Mouse (Mus musculus) myocyte (in vitro differentiated cells): ENCODE data around the gene Sds. TPM values are rescaled to one million over a fixed set of nuclear protein-coding genes. Genes with fewer than 3 reads are reported as not detected.

Experiments used
- H3K27me3 ChIP-seq: one replicate; pipeline ENCODE4 v1.6.1; 2011; ENCODE audit not compliant: control insufficient read depth, insufficient read depth, insufficient read length
- H3K36me3 ChIP-seq: one replicate; pipeline ENCODE4 v1.6.1; 2011; ENCODE audit not compliant: control insufficient read depth, insufficient read depth
- H3K4me2 ChIP-seq: one replicate; pipeline ENCODE4 v1.6.1; 2011; ENCODE audit warnings: low read depth, control low read depth
- H3K4me3 ChIP-seq: one replicate; pipeline ENCODE4 v1.5.1; 2011; ENCODE audit warnings: mild to moderate bottlenecking, control low read depth, moderate library complexity
- H3K79me2 ChIP-seq: one replicate; pipeline ENCODE4 v1.6.1; 2011; ENCODE audit not compliant: control insufficient read depth, insufficient read depth
- H3ac ChIP-seq: one replicate; pipeline ENCODE4 v1.6.1; 2011; ENCODE audit not compliant: control insufficient read depth, insufficient read length
- CEBPB ChIP-seq: IDR thresholded peaks from 2 replicates; pipeline ENCODE4 v1.6.1; 2011; ENCODE audit warnings: mild to moderate bottlenecking, moderate library complexity; ENCODE audit not compliant: poor library complexity, insufficient read depth, severe bottlenecking
- E2F4 ChIP-seq: IDR thresholded peaks from one replicate; pipeline ENCODE4 v1.6.1; 2011; ENCODE audit warnings: mild to moderate bottlenecking, control low read depth, moderate library complexity; ENCODE audit not compliant: insufficient read depth
- MAX ChIP-seq: IDR thresholded peaks from one replicate; pipeline ENCODE4 v1.6.1; 2011; ENCODE audit warnings: low read depth, mild to moderate bottlenecking, control low read depth
- MYOD1 ChIP-seq, 3 experiments: IDR thresholded peaks; one replicate each; pipeline ENCODE4 v1.6.1; 2011; ENCODE audit warnings: control low read depth in 2 of 3, low read depth in 2 of 3, mild to moderate bottlenecking in 2 of 3, moderate library complexity in 1 of 3; ENCODE audit not compliant: insufficient read length in 2 of 3, control insufficient read depth in 1 of 3
- MYOG ChIP-seq, 3 experiments: IDR thresholded peaks; one replicate each; pipeline ENCODE4 v1.6.1; 2011; ENCODE audit warnings: control low read depth in 2 of 3, low read depth in 2 of 3, mild to moderate bottlenecking in 2 of 3; ENCODE audit not compliant: insufficient read length in 2 of 3, control insufficient read depth in 1 of 3, insufficient read depth in 1 of 3
- POLR2A ChIP-seq: IDR thresholded peaks from one replicate; pipeline ENCODE4 v1.6.1; 2011; ENCODE audit warnings: low read depth, mild to moderate bottlenecking, control low read depth, moderate library complexity; ENCODE audit not compliant: insufficient read length
- POLR2AphosphoS2 ChIP-seq: IDR thresholded peaks from one replicate; pipeline ENCODE4 v1.6.1; 2011; ENCODE audit warnings: low read depth, control low read depth; ENCODE audit not compliant: insufficient read length
- REST ChIP-seq: IDR thresholded peaks from one replicate; pipeline ENCODE4 v1.6.1; 2011; ENCODE audit warnings: mild to moderate bottlenecking, control low read depth, moderate library complexity; ENCODE audit not compliant: insufficient read depth, insufficient read length
- SRF ChIP-seq: IDR thresholded peaks from one replicate; pipeline ENCODE4 v1.6.1; 2011; ENCODE audit warnings: low read depth; ENCODE audit not compliant: control insufficient read depth, insufficient read length
- TCF12 ChIP-seq: IDR thresholded peaks from one replicate; pipeline ENCODE4 v1.6.1; 2011; ENCODE audit warnings: mild to moderate bottlenecking, control low read depth; ENCODE audit not compliant: poor library complexity, insufficient read depth, severe bottlenecking
- TCF3 ChIP-seq: IDR thresholded peaks from one replicate; pipeline ENCODE4 v1.6.1; 2011; ENCODE audit warnings: low read depth, control low read depth; ENCODE audit not compliant: insufficient read length
- USF1 ChIP-seq: IDR thresholded peaks from one replicate; pipeline ENCODE4 v1.6.1; 2011; ENCODE audit warnings: low read depth, mild to moderate bottlenecking, control low read depth, moderate library complexity
- polyA plus RNA-seq: library from polyadenylated mRNA; unstranded; fragments of >200 nt; fragmentation: generic; extraction: Trizol; gene quantifications from one replicate; pipeline ENCODE4 v1.2.1, GENCODE M21; 2012; ENCODE audit warnings: missing spikeins

Gene Sds
- polyA plus RNA-seq, 1 experiment = not detected

GRCm38 (mm10) chr5:120502147-120502621, 25.9 kb downstream of the Sds start:
- H3K79me2 ChIP-seq = peaks cover 19% of the 10 kb centered on the region

DNA sequence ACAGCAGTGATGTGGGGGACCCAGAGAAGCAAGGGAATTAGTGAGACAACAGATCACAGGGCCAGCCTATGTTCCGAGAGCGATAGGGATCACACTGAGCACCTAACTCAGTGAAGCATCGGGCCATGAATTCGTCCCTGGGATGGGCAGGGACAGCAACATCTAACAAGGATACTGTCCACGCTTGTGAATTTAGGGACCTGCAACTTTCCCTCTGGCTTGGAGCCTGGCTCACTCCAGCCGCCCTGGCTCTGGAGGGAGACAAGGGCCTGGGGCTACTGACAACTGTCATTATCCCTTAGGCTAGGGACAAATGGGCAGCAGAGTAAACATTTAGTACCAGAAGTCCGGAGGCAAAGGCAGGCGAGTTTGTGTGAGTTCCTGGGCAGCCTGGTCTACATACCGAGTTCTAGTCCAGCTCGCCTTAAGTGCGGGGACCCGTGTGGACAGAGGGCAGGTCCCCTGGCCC, 26.4 kb downstream of the Sds start:
- Histone ChIP-seq H3K27me3 (no peaks in the 10 kb centered on the region), H3K36me3 (no peaks in the 10 kb centered on the region), H3ac (peak overlapping the region; percentile 86), H3K4me2 (peak overlapping the region; percentile 93), H3K79me2 (peaks cover 19% of the 10 kb centered on the region), H3K4me3 (peak overlapping the region; percentile 47)
- TF ChIP-seq POLR2AphosphoS2 = no peak
- no peak for TF ChIP-seq E2F4
- TF ChIP-seq USF1 = no peak
- no peak for TF ChIP-seq POLR2A
- no peak for TF ChIP-seq TCF12
- no peak for TF ChIP-seq MYOG (IDR thresholded peaks at IDR 0.05; ENCODE audit: control insufficient read depth in 1 of 3, insufficient read depth in 1 of 3, insufficient read length in 2 of 3, low read depth in 2 of 3)
- TF ChIP-seq TCF3 = no peak
- TF ChIP-seq MAX = no peak

More at GRCm38 (mm10) chr5:120502147-120502621, 25.9 kb downstream of the Sds start:
- Histone ChIP-seq H3K36me3 (no peaks in the 10 kb centered on the region), H3K4me3 (peak overlapping the region; percentile 47), H3K4me2 (peak overlapping the region; percentile 93), H3K27me3 (no peaks in the 10 kb centered on the region), H3ac (peak overlapping the region; percentile 86)
- TF ChIP-seq MYOD1 (IDR thresholded peaks at IDR 0.05; ENCODE audit: control insufficient read depth in 1 of 3, insufficient read length in 2 of 3, low read depth in 2 of 3) = no peak
- TF ChIP-seq TCF12 = no peak
- no peak for TF ChIP-seq TCF3
- no peak for TF ChIP-seq REST
- TF ChIP-seq MYOG (IDR thresholded peaks at IDR 0.05; ENCODE audit: control insufficient read depth in 1 of 3, insufficient read depth in 1 of 3, insufficient read length in 2 of 3, low read depth in 2 of 3) = no peak
- TF ChIP-seq POLR2A = no peak
- no peak for TF ChIP-seq MAX
- no peak for TF ChIP-seq CEBPB
- no peak for TF ChIP-seq SRF

- Histone ChIP-seq H3K36me3 (no peaks in the 10 kb centered on the region), H3K4me2 (peak within 1 kb of the TSS; percentile 93), H3K4me3 (peak within 1 kb of the TSS; percentile 47), H3K27me3 (no peaks in the 10 kb centered on the region), H3ac (peak within 1 kb of the TSS; percentile 86), H3K79me2 (peaks cover 19% of the 10 kb centered on the region)
- TF ChIP-seq POLR2AphosphoS2 (peak; percentile 80), MYOG (IDR thresholded peaks at IDR 0.05; ENCODE audit: control insufficient read depth in 1 of 3, insufficient read depth in 1 of 3, insufficient read length in 2 of 3, low read depth in 2 of 3) (peak in 2 of 3 experiments; percentile 8 to 10), POLR2A (peak; percentile 90), E2F4 (no peak), CEBPB (no peak), MYOD1 (IDR thresholded peaks at IDR 0.05; ENCODE audit: control insufficient read depth in 1 of 3, insufficient read length in 2 of 3, low read depth in 2 of 3) (peak in 1 of 3 experiments; percentile 25), USF1 (peak; percentile 68), TCF3 (no peak)
These were observed 26.9 kb downstream of the Sds start, which contains the start of gene Plbd2 for GRCm38 (mm10) chr5:120503144-120503795. Gene Plbd2 (minus strand): TSS chr5:120503625.

DNA sequence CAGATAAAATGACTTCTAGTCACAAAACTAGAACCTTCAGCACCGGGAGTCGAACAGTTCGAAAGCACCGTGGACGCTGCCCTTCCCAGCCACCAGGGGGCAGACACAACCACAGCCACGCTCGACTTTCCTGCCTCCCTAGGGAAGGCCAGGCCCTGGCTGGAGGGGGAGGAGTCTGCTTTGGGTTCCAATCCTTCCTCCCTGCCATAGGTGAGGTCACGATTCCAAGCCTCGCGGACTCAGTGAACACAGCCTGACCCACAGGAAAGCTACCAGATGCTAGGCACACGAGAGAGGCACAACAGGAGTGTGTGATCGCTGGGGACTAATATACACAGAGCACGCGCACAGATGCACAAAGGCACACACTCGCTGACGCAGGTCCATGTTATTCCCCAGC, 29.0 kb downstream of the Sds start:
- Histone ChIP-seq H3K4me3 (no peak overlapping the region), H3K79me2 (peaks cover 9% of the 10 kb centered on the region), H3K27me3 (no peaks in the 10 kb centered on the region), H3ac (no peak overlapping the region), H3K36me3 (no peaks in the 10 kb centered on the region), H3K4me2 (peak overlapping the region; percentile 31)
- TF ChIP-seq REST = no peak
- no peak for TF ChIP-seq POLR2AphosphoS2
- no peak for TF ChIP-seq TCF12
- TF ChIP-seq USF1 = no peak
- no peak for TF ChIP-seq MYOD1 (IDR thresholded peaks at IDR 0.05; ENCODE audit: control insufficient read depth in 1 of 3, insufficient read length in 2 of 3, low read depth in 2 of 3)
- no peak for TF ChIP-seq SRF
- no peak for TF ChIP-seq CEBPB
- TF ChIP-seq TCF3 = no peak

DNA sequence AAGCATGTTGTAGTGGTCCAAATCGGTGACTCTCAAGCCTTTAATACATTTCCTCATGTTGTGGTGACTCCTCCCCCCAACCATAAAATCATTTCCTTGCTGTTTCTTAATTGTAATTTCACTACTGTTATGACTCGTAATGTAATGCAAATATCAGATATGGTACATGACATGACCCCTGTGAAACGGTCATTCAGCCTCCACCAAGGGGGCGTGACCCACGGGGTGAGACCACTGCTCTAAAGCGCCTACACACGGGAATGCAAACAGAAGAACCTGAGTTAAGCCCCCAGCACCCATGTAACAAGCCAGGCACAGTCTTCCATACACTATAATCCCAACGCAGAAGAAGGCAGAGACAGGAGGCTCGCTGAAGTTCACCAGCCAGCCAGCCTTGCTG, 29.5 kb downstream of the Sds start:
- peaks cover 5% of the 10 kb centered on the region for H3K79me2 ChIP-seq
- peak overlapping the region; percentile 31 for H3K4me2 ChIP-seq
- no peak overlapping the region for H3K4me3 ChIP-seq
- TF ChIP-seq MYOG (IDR thresholded peaks at IDR 0.05; ENCODE audit: control insufficient read depth in 1 of 3, insufficient read depth in 1 of 3, insufficient read length in 2 of 3, low read depth in 2 of 3) (no peak), POLR2AphosphoS2 (no peak), TCF3 (no peak), E2F4 (no peak), SRF (no peak), TCF12 (no peak), USF1 (no peak), REST (no peak), CEBPB (no peak), POLR2A (no peak), MAX (no peak), MYOD1 (IDR thresholded peaks at IDR 0.05; ENCODE audit: control insufficient read depth in 1 of 3, insufficient read length in 2 of 3, low read depth in 2 of 3) (no peak)
- no peaks in the 10 kb centered on the region for H3K27me3 ChIP-seq
- H3K36me3 ChIP-seq = no peaks in the 10 kb centered on the region
- no peak overlapping the region for H3ac ChIP-seq
